Mouse (Mus musculus): ENCODE data around the gene Cnpy2. TPM values are rescaled to one million over a fixed set of nuclear protein-coding genes. Genes with fewer than 3 reads are reported as not detected.

The Cnpy2 gene
- polyA plus RNA-seq, 1 experiment from 2014 or later = 288 TPM

- Histone ChIP-seq H3K27me3 (ENCODE audit: control insufficient read depth, insufficient read depth, low read length) (no peaks in the 10 kb centered on the region), H3K27ac (replicated peaks; ENCODE audit: low read depth, low read length) (peak within 1 kb of the TSS; percentile 89), H3K36me3 (replicated peaks; ENCODE audit: control insufficient read depth, insufficient read depth, low read depth, low read length) (no peaks in the 10 kb centered on the region), H3K4me3 (ENCODE audit: low read depth, low read length) (peak within 1 kb of the TSS; percentile 86), H3K4me1 (ENCODE audit: control insufficient read depth, insufficient read depth, low read length) (no peaks in the 10 kb centered on the region), H3K9ac (replicated peaks; ENCODE audit: low read length) (peak within 1 kb of the TSS; percentile 85), H3K9me3 (replicated peaks; ENCODE audit: control insufficient read depth, low read length) (no peaks in the 10 kb centered on the region), H3K4me2 (ENCODE audit: low read depth, low read length) (peak within 1 kb of the TSS; percentile 66)
- peak; percentile 98 for DNase-seq (ENCODE audit: low spot score)
- under 1% methylated on average over 61 of the region's 61 CpGs for WGBS
- peak; percentile 97 for ATAC-seq (replicated peaks; ENCODE audit: insufficient number of reproducible peaks, low FRiP score, low TSS enrichment, low read depth)
These were observed 15.3 kb downstream of the Cnpy2 start, which contains the start of gene Cs for GRCm38 (mm10) chr10:128337306-128338181. TSS of gene Cs (plus strand) at chr10:128337734.

GRCm38 (mm10) chr10:128338415-128338814 lies 16.2 kb downstream of the Cnpy2 start:
- peak overlapping the region; percentile 86 for H3K4me3 ChIP-seq (ENCODE audit: low read depth, low read length)
- 20% methylated on average over 5 of the region's 5 CpGs for WGBS
- H3K9me3 ChIP-seq (replicated peaks; ENCODE audit: control insufficient read depth, low read length) = no peaks in the 10 kb centered on the region
- DNase-seq (ENCODE audit: low spot score) (no peak), ATAC-seq (replicated peaks; ENCODE audit: insufficient number of reproducible peaks, low FRiP score, low TSS enrichment, low read depth) (no peak)
- H3K36me3 ChIP-seq (replicated peaks; ENCODE audit: control insufficient read depth, insufficient read depth, low read depth, low read length) = no peaks in the 10 kb centered on the region
- H3K9ac ChIP-seq (replicated peaks; ENCODE audit: low read length) = peak overlapping the region; percentile 85
- no peaks in the 10 kb centered on the region for H3K27me3 ChIP-seq (ENCODE audit: control insufficient read depth, insufficient read depth, low read length)
- 0 out of 2 replicates have a peak overlapping the region, but pooled peaks have one; percentile 89 for H3K27ac ChIP-seq (replicated peaks; ENCODE audit: low read depth, low read length)
- no peaks in the 10 kb centered on the region for H3K4me1 ChIP-seq (ENCODE audit: control insufficient read depth, insufficient read depth, low read length)
- H3K4me2 ChIP-seq (ENCODE audit: low read depth, low read length) = peak overlapping the region; percentile 66

GRCm38 (mm10) chr10:128338948-128339347 lies 16.7 kb downstream of the Cnpy2 start:
- Histone ChIP-seq H3K4me2 (ENCODE audit: low read depth, low read length) (peak overlapping the region; percentile 66; the same call in 1 of the 2 replicates), H3K27me3 (ENCODE audit: control insufficient read depth, insufficient read depth, low read length) (no peaks in the 10 kb centered on the region), H3K9ac (replicated peaks; ENCODE audit: low read length) (no peak overlapping the region), H3K4me1 (ENCODE audit: control insufficient read depth, insufficient read depth, low read length) (no peaks in the 10 kb centered on the region), H3K36me3 (replicated peaks; ENCODE audit: control insufficient read depth, insufficient read depth, low read depth, low read length) (no peaks in the 10 kb centered on the region), H3K9me3 (replicated peaks; ENCODE audit: control insufficient read depth, low read length) (no peaks in the 10 kb centered on the region), H3K4me3 (ENCODE audit: low read depth, low read length) (peak overlapping the region; percentile 86; the same call in 1 of the 2 replicates), H3K27ac (replicated peaks; ENCODE audit: low read depth, low read length) (no peak overlapping the region)
- ATAC-seq (replicated peaks; ENCODE audit: insufficient number of reproducible peaks, low FRiP score, low TSS enrichment, low read depth) (no peak), DNase-seq (ENCODE audit: low spot score) (no peak)
- WGBS = 72% methylated on average over 2 of the region's 2 CpGs

GRCm38 (mm10) chr10:128340257-128340656 lies 18.0 kb downstream of the Cnpy2 start:
- Histone ChIP-seq H3K4me1 (ENCODE audit: control insufficient read depth, insufficient read depth, low read length) (no peaks in the 10 kb centered on the region), H3K4me3 (ENCODE audit: low read depth, low read length) (no peak overlapping the region), H3K27ac (replicated peaks; ENCODE audit: low read depth, low read length) (no peak overlapping the region), H3K9me3 (replicated peaks; ENCODE audit: control insufficient read depth, low read length) (no peaks in the 10 kb centered on the region), H3K27me3 (ENCODE audit: control insufficient read depth, insufficient read depth, low read length) (no peaks in the 10 kb centered on the region), H3K9ac (replicated peaks; ENCODE audit: low read length) (no peak overlapping the region), H3K4me2 (ENCODE audit: low read depth, low read length) (no peak overlapping the region), H3K36me3 (replicated peaks; ENCODE audit: control insufficient read depth, insufficient read depth, low read depth, low read length) (no peaks in the 10 kb centered on the region)
- no peak for ATAC-seq (replicated peaks; ENCODE audit: insufficient number of reproducible peaks, low FRiP score, low TSS enrichment, low read depth)
- 78% methylated on average over 2 of the region's 2 CpGs for WGBS
- DNase-seq (ENCODE audit: low spot score) = no peak

- H3K9me3 ChIP-seq (replicated peaks; ENCODE audit: control insufficient read depth, low read length) = no peaks in the 10 kb centered on the region
- H3K9ac ChIP-seq (replicated peaks; ENCODE audit: low read length) = no peak overlapping the region
- no peaks in the 10 kb centered on the region for H3K27me3 ChIP-seq (ENCODE audit: control insufficient read depth, insufficient read depth, low read length)
- 95% methylated on average over 1 of the region's 1 CpGs for WGBS
- no peak overlapping the region for H3K4me2 ChIP-seq (ENCODE audit: low read depth, low read length)
- H3K36me3 ChIP-seq (replicated peaks; ENCODE audit: control insufficient read depth, insufficient read depth, low read depth, low read length) = no peaks in the 10 kb centered on the region
- ATAC-seq (replicated peaks; ENCODE audit: insufficient number of reproducible peaks, low FRiP score, low TSS enrichment, low read depth) = no peak
- no peak overlapping the region for H3K27ac ChIP-seq (replicated peaks; ENCODE audit: low read depth, low read length)
- H3K4me3 ChIP-seq (ENCODE audit: low read depth, low read length) = no peak overlapping the region
- DNase-seq (ENCODE audit: low spot score) = no peak
- H3K4me1 ChIP-seq (ENCODE audit: control insufficient read depth, insufficient read depth, low read length) = no peaks in the 10 kb centered on the region
These were observed 21.2 kb downstream of the Cnpy2 start for GRCm38 (mm10) chr10:128343436-128343835.

- H3K27ac ChIP-seq (replicated peaks; ENCODE audit: low read depth, low read length) = no peak overlapping the region
- no peak overlapping the region for H3K9ac ChIP-seq (replicated peaks; ENCODE audit: low read length)
- no peaks in the 10 kb centered on the region for H3K4me1 ChIP-seq (ENCODE audit: control insufficient read depth, insufficient read depth, low read length)
- H3K27me3 ChIP-seq (ENCODE audit: control insufficient read depth, insufficient read depth, low read length) = no peaks in the 10 kb centered on the region
- no peaks in the 10 kb centered on the region for H3K9me3 ChIP-seq (replicated peaks; ENCODE audit: control insufficient read depth, low read length)
- no peak; the same call in 1 of the 2 replicates for ATAC-seq (replicated peaks; ENCODE audit: insufficient number of reproducible peaks, low FRiP score, low TSS enrichment, low read depth)
- H3K4me2 ChIP-seq (ENCODE audit: low read depth, low read length) = no peak overlapping the region
- WGBS = 72% methylated on average over 7 of the region's 7 CpGs
- H3K4me3 ChIP-seq (ENCODE audit: low read depth, low read length) = no peak overlapping the region
- H3K36me3 ChIP-seq (replicated peaks; ENCODE audit: control insufficient read depth, insufficient read depth, low read depth, low read length) = no peaks in the 10 kb centered on the region
- peak; percentile 25 for DNase-seq (ENCODE audit: low spot score)
These were observed 22.5 kb downstream of the Cnpy2 start for GRCm38 (mm10) chr10:128344568-128345275.

- no peaks in the 10 kb centered on the region for H3K4me1 ChIP-seq (ENCODE audit: control insufficient read depth, insufficient read depth, low read length)
- H3K9ac ChIP-seq (replicated peaks; ENCODE audit: low read length) = no peak overlapping the region
- no peaks in the 10 kb centered on the region for H3K27me3 ChIP-seq (ENCODE audit: control insufficient read depth, insufficient read depth, low read length)
- DNase-seq (ENCODE audit: low spot score) (no peak), ATAC-seq (replicated peaks; ENCODE audit: insufficient number of reproducible peaks, low FRiP score, low TSS enrichment, low read depth) (no peak)
- H3K4me3 ChIP-seq (ENCODE audit: low read depth, low read length) = no peak overlapping the region
- H3K27ac ChIP-seq (replicated peaks; ENCODE audit: low read depth, low read length) = no peak overlapping the region
- no peak overlapping the region for H3K4me2 ChIP-seq (ENCODE audit: low read depth, low read length)
- H3K9me3 ChIP-seq (replicated peaks; ENCODE audit: control insufficient read depth, low read length) = no peaks in the 10 kb centered on the region
- peaks cover 12% of the 10 kb centered on the region for H3K36me3 ChIP-seq (replicated peaks; ENCODE audit: control insufficient read depth, insufficient read depth, low read depth, low read length)
- WGBS = 91% methylated on average over 8 of the region's 8 CpGs
These were observed 25.3 kb downstream of the Cnpy2 start for GRCm38 (mm10) chr10:128347541-128347940.

- Histone ChIP-seq H3K9me3 (replicated peaks; ENCODE audit: control insufficient read depth, low read length) (no peaks in the 10 kb centered on the region), H3K9ac (replicated peaks; ENCODE audit: low read length) (no peak overlapping the region), H3K36me3 (replicated peaks; ENCODE audit: control insufficient read depth, insufficient read depth, low read depth, low read length) (peaks cover 13% of the 10 kb centered on the region), H3K27me3 (ENCODE audit: control insufficient read depth, insufficient read depth, low read length) (no peaks in the 10 kb centered on the region), H3K4me3 (ENCODE audit: low read depth, low read length) (no peak overlapping the region), H3K4me2 (ENCODE audit: low read depth, low read length) (no peak overlapping the region), H3K27ac (replicated peaks; ENCODE audit: low read depth, low read length) (no peak overlapping the region), H3K4me1 (ENCODE audit: control insufficient read depth, insufficient read depth, low read length) (no peaks in the 10 kb centered on the region)
- DNase-seq (ENCODE audit: low spot score) (peak; percentile 73), ATAC-seq (replicated peaks; ENCODE audit: insufficient number of reproducible peaks, low FRiP score, low TSS enrichment, low read depth) (no peak)
- 58% methylated on average over 2 of the region's 2 CpGs for WGBS
These were observed 36.5 kb downstream of the Cnpy2 start for GRCm38 (mm10) chr10:128358796-128359195.
